Mouse (Mus musculus): ENCODE measurements at regions not wholly inside any gene's neighbourhood (a gene's known extent, or its start where the extent isn't known, plus 50 kb on each side); places are given as distances from the start of the nearest gene placed in this dataset.

DNA sequence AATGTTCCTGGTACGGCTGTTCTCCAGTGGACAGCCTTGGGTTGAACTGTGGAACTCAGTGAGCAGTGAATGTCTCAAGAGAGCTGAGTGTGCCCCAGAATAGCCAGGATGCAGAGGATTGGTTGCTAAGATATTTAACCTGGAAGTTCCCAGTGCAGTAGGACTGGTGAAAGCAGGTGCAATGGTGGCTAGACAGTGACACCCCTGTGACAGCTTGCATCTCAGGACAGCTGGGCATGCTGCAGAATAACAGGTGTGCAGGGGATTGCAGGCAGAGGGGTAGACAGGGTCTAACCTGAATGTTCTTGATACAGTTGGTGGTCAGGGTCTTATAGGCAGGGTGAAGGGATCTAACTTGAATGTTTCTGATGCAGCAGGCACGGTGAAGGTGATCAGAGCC is 223.0 kb downstream of the Pabpc4l start:
- 91% methylated on average over 2 of the region's 2 CpGs for WGBS
- Histone ChIP-seq H3K4me1 (replicated peaks; ENCODE audit: control insufficient read depth, insufficient read depth, low read length) (no peaks in the 10 kb centered on the region), H3K27ac (ENCODE audit: low read depth, low read length) (no peak overlapping the region), H3K9me3 (ENCODE audit: control insufficient read depth, low read length) (no peaks in the 10 kb centered on the region; the same call in 1 of the 2 replicates), H3K4me2 (ENCODE audit: low read depth, low read length, severe bottlenecking) (no peak overlapping the region), H3K27me3 (ENCODE audit: control insufficient read depth, insufficient read depth, low read length) (no peaks in the 10 kb centered on the region), H3K4me3 (ENCODE audit: low read depth, low read length) (no peak overlapping the region), H3K9ac (ENCODE audit: low read length) (no peak overlapping the region), H3K36me3 (ENCODE audit: control insufficient read depth, insufficient read depth, low read length) (no peaks in the 10 kb centered on the region)
- DNase-seq (ENCODE audit: low spot score) (no peak), ATAC-seq (replicated peaks; ENCODE audit: low FRiP score) (no peak)

DNA sequence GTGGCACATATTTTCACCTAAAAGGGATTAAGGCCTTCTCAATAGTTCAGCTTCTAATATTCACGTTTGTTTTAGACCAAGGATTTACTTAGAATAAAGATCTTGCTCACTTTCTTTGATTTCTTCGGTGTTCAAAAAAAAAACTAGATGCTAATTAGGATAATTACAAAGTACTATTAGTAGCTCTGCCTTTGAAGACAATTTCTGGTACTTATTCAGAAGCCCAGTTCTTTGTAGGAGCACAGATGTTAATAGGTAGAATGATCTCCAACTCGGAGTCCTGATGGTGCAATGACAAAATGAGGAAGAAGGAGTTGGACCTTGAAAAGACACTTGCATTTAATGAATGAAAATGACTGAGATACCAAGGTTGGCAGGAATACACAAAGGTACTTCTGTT is 242.3 kb downstream of the Pabpc4l start:
- 54% methylated on average over 3 of the region's 3 CpGs for WGBS
- Histone ChIP-seq H3K36me3 (ENCODE audit: control insufficient read depth, insufficient read depth, low read length) (no peaks in the 10 kb centered on the region), H3K9ac (ENCODE audit: low read length) (no peak overlapping the region), H3K4me3 (ENCODE audit: low read depth, low read length) (no peak overlapping the region), H3K9me3 (ENCODE audit: control insufficient read depth, low read length) (no peaks in the 10 kb centered on the region), H3K4me2 (ENCODE audit: low read depth, low read length, severe bottlenecking) (no peak overlapping the region), H3K4me1 (replicated peaks; ENCODE audit: control insufficient read depth, insufficient read depth, low read length) (no peaks in the 10 kb centered on the region), H3K27me3 (ENCODE audit: control insufficient read depth, insufficient read depth, low read length) (no peaks in the 10 kb centered on the region), H3K27ac (ENCODE audit: low read depth, low read length) (no peak overlapping the region)
- ATAC-seq (replicated peaks; ENCODE audit: low FRiP score) (peak; percentile 66), DNase-seq (ENCODE audit: low spot score) (no peak)

DNA sequence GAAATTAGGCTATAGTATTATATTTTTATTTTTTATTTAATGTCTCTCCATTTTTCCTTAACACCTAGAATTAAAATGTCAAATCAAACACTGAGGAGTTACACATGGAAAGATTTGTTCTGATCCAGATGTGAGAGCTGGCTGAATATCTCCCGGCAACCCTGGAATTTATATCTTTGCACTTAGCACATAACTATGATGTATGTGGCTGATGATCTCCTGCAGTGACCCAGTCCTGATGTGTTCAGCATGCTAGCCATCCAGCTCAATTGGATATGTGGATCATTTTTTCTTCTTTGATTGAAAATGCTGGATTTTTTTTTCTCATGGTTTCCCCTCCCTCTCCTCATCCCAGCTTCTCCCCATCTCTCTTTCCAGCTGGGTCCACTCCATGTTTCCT is 252.8 kb downstream of the Pabpc4l start:
- H3K27me3 ChIP-seq (ENCODE audit: control insufficient read depth, insufficient read depth, low read length): no peaks in the 10 kb centered on the region
- ATAC-seq (replicated peaks; ENCODE audit: low FRiP score): no peak
- WGBS: 97% methylated on average over 1 of the region's 1 CpGs

DNA sequence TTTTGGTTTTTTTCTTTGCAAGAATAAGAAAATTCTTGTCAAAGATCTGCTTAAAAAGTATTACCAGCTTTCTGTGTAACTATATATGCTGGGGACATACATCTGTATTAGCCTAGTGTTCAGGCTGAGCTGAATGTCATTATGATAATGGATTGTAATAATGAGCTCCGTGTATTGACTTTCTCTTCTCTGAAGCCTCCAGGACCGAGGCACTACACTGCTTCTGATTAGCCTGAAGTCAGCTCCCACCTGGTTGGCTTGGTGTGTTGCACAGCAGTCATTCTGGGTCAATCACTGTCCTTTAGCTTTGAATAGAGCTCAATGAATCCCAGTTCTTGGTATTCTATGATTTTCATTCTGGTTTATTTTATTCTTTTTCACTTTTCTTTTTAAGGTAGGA is 253.3 kb downstream of the Pabpc4l start:
- H3K36me3 ChIP-seq (ENCODE audit: control insufficient read depth, insufficient read depth, low read length): no peaks in the 10 kb centered on the region
- no peaks in the 10 kb centered on the region for H3K27me3 ChIP-seq (ENCODE audit: control insufficient read depth, insufficient read depth, low read length)
- no peak overlapping the region for H3K4me3 ChIP-seq (ENCODE audit: low read depth, low read length)
- H3K9me3 ChIP-seq (ENCODE audit: control insufficient read depth, low read length): no peaks in the 10 kb centered on the region
- no peak overlapping the region for H3K9ac ChIP-seq (ENCODE audit: low read length)
- ATAC-seq (replicated peaks; ENCODE audit: low FRiP score) (no peak), DNase-seq (ENCODE audit: low spot score) (no peak)
- no peaks in the 10 kb centered on the region for H3K4me1 ChIP-seq (replicated peaks; ENCODE audit: control insufficient read depth, insufficient read depth, low read length)
- no peak overlapping the region for H3K4me2 ChIP-seq (ENCODE audit: low read depth, low read length, severe bottlenecking)
- H3K27ac ChIP-seq (ENCODE audit: low read depth, low read length): no peak overlapping the region
- WGBS: 61% methylated on average over 2 of the region's 2 CpGs

More for the DNA sequence above, 252.8 kb downstream of the Pabpc4l start:
- no peaks in the 10 kb centered on the region for H3K4me1 ChIP-seq (replicated peaks; ENCODE audit: control insufficient read depth, insufficient read depth, low read length)
- H3K36me3 ChIP-seq (ENCODE audit: control insufficient read depth, insufficient read depth, low read length): no peaks in the 10 kb centered on the region
- H3K4me3 ChIP-seq (ENCODE audit: low read depth, low read length): no peak overlapping the region
- DNase-seq (ENCODE audit: low spot score): no peak
- H3K9me3 ChIP-seq (ENCODE audit: control insufficient read depth, low read length): no peaks in the 10 kb centered on the region
- H3K27ac ChIP-seq (ENCODE audit: low read depth, low read length): no peak overlapping the region
- H3K4me2 ChIP-seq (ENCODE audit: low read depth, low read length, severe bottlenecking): no peak overlapping the region
- no peak overlapping the region for H3K9ac ChIP-seq (ENCODE audit: low read length)

DNA sequence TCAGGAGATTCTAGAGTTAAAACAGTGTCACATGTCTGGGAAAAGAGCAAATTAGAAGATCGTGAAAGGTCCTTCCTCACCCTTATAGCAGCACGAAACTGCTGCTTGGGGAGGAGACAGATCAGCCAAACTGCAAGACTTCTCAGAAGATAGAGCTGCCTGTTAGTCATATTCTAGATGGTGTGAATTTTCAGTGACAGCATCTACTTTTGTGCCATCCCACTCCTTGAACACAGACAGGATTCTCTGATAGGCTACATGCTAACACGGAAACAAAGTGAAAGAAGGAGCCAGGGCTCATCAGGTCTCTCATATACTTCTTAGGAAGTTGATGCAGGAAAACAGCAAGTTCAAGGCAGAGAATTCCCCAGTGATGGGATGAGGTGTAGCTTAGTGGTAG is 273.5 kb downstream of the Pabpc4l start:
- H3K27ac ChIP-seq (ENCODE audit: low read depth, low read length): no peak overlapping the region
- H3K9me3 ChIP-seq (ENCODE audit: control insufficient read depth, low read length): no peaks in the 10 kb centered on the region
- ATAC-seq (replicated peaks; ENCODE audit: low FRiP score) (no peak), DNase-seq (ENCODE audit: low spot score) (no peak)
- 89% methylated on average over 3 of the region's 3 CpGs for WGBS
- no peaks in the 10 kb centered on the region for H3K4me1 ChIP-seq (replicated peaks; ENCODE audit: control insufficient read depth, insufficient read depth, low read length)
- H3K9ac ChIP-seq (ENCODE audit: low read length): no peak overlapping the region
- H3K4me3 ChIP-seq (ENCODE audit: low read depth, low read length): no peak overlapping the region
- H3K36me3 ChIP-seq (ENCODE audit: control insufficient read depth, insufficient read depth, low read length): no peaks in the 10 kb centered on the region
- no peak overlapping the region for H3K4me2 ChIP-seq (ENCODE audit: low read depth, low read length, severe bottlenecking)
- H3K27me3 ChIP-seq (ENCODE audit: control insufficient read depth, insufficient read depth, low read length): no peaks in the 10 kb centered on the region

DNA sequence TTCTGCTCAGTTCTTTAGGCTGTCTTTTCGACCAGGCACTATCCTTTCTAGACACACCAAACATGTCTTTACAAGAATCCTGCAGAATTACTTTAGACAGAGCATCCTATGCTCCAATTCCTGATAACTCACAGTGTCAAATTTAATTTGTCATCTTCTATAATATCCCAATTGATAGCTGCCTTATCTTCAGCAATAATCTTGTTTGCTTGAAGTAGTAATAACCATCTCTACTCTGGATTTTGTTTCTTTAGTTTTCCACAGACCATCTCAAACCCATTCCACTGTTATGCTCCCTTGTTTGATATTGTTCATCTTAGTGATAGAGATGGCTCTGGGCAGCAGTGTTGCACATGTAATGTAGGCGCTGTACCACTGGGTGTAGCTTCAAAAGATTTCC is 297.6 kb downstream of the Pabpc4l start:
- Histone ChIP-seq H3K36me3 (ENCODE audit: control insufficient read depth, insufficient read depth, low read length) (no peaks in the 10 kb centered on the region), H3K9ac (ENCODE audit: low read length) (no peak overlapping the region), H3K9me3 (ENCODE audit: control insufficient read depth, low read length) (no peaks in the 10 kb centered on the region), H3K4me3 (ENCODE audit: low read depth, low read length) (no peak overlapping the region), H3K27me3 (ENCODE audit: control insufficient read depth, insufficient read depth, low read length) (no peaks in the 10 kb centered on the region), H3K27ac (ENCODE audit: low read depth, low read length) (no peak overlapping the region), H3K4me1 (replicated peaks; ENCODE audit: control insufficient read depth, insufficient read depth, low read length) (no peaks in the 10 kb centered on the region), H3K4me2 (ENCODE audit: low read depth, low read length, severe bottlenecking) (no peak overlapping the region)
- WGBS: 84% methylated on average over 2 of the region's 2 CpGs
- DNase-seq (ENCODE audit: low spot score): no peak
- ATAC-seq (replicated peaks; ENCODE audit: low FRiP score): no peak
